Mouse (Mus musculus): Measurements from ENCODE around the gene Pik3c2a.

- no peak for TF ChIP-seq CTCF (IDR thresholded peaks at IDR 0.05; ENCODE audit: low read depth, low read length)
- no peak for TF ChIP-seq POLR2A (IDR thresholded peaks at IDR 0.05; ENCODE audit: borderline replicate concordance, low read depth, low read length)
These were observed 152.7 kb downstream of the Pik3c2a start for GRCm38 (mm10) chr7:116290559-116290958.

Measured in bone marrow macrophage, adult 2 months (primary cell).